Mouse (Mus musculus) telencephalon, adult 2 months (tissue): Measurements from ENCODE around the gene Lpp.

ENCODE experiments used
- DNase-seq: peaks from one replicate; pipeline ENCODE4 v3.0.0-alpha.2; 2011; ENCODE audit warnings: low read depth, low spot score

The Lpp gene

DNA sequence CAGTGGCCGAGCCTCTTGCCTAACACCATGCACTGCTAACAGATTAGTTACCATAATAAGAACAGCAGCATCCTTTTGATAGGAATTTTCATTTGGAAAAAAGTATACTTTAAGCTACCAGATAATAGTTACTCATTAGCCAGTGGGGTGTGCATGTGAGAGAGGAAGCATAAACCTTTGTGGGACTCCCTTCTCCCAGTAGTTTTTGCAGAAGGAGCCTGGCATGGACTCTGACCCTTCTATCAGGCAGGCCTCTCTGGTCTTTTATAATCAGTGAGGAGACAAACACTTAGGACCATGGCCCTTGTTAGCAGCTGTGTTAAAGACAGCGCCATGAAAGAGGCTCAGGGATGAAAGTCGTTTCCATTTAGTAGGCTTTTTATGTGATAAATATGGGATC is 76.0 kb downstream of the Lpp start:
- no peak for DNase-seq

DNA sequence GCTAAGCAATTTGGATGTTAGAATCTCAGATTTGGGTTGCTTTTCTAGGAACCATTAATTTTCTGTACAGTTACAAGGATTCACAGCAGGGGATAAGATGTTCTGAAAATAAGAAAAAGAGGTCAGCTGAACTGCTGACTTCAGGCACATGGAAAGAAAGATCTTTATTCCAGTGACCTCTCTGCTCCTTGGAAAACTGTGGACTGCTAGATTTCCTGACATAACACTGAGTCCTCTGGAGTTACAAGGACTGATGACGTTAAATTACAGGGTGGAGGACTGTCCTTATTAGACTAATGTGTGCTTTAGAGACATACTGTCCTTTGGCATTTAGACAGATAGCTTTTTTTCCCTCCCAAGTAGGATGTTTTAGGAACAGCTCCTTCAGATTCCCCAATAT is 77.3 kb downstream of the Lpp start:
- no peak for DNase-seq

DNA sequence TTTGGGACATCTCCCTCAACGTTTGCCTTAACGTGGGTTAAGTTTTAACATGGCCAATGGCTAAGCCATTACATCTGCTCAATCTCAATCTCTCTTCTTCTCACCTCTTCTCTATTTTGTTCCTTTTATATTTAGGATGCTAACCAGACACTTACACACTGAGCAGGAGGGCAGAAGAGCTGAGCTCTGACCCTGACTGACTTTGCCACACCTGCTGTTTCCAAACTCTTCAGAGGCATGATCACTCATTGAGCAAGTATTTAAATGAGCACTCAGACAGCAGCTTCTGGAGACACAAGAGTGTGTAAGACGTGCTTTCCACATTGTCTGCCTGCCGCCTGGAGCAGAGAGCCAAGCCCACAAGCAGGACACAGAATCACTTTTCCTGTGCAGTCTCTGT is 77.7 kb downstream of the Lpp start:
- DNase-seq = no peak

- no peak for DNase-seq
Measured at GRCm38 (mm10) chr16:24471801-24472200, 78.5 kb downstream of the Lpp start.

GRCm38 (mm10) chr16:24473966-24474365 is 80.7 kb downstream of the Lpp start:
- no peak for DNase-seq

DNA sequence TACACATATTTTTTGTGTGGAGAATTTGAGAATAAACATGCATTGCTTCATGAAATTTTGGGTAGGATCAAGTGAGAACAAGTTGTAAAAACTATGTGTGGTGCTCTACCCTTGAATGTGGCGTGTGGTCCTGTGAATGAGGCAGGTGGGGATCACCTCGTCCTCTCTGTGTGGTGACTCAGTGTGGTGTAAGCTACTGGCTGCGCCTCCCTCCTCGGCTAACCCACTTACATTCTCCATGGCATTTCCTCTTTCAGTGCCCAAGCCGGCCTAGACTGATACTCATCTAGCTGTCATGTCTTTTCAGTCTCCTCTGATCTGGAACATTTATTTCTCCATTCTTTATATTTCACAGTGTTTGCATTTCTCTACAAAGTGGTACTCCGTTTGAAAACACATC is 81.5 kb downstream of the Lpp start:
- no peak for DNase-seq

DNA sequence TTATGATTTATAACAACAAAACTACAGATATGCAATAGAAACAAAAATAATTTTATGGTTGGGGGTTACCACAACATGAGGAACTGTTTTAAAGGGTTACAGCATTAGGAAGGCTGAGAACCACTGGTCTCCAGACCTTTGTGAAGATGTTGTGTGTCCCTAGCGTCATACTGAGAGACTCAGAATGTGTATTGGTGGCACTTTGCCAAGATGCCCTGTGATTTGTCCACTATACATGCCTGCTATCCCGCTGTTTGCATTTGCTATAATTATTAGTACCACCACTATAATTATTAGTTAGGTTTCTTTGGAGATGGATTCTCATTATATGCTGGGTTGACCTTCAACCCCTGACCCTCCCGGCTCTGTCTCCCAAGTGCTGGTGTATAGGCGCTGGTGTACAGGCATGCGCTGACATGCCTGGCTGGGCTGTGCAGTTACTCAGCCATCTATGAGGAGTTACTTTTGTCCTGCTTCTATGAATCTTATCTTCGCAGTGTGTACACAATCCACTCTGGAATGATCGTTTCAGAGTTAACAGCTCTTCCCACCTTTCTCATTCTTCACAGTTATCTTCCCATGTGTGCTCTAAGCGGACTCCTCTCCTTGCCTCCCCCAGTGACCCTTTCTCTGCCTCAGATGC is 82.1 kb downstream of the Lpp start:
- DNase-seq = no peak

GRCm38 (mm10) chr16:24476911-24477401 is 83.6 kb downstream of the Lpp start:
- no peak for DNase-seq

DNA sequence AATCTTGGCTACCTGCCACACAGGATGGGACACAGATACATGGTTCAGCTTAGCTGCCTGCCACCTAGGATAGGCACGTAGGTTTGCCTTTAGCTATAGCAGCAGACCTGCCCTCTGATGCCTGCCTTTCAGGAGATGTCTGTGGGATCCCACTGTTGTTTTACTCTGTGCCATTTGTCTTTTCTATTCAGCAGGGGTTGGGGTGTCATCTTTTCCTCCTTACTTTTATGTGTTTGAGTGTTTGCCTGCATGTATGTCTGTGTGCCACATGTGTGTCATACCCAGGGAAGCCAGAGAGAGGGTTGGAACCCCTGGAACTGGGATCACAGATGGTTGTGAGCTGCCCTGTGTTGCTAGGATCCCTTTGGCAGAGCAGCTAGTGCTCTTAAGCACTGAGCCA is 84.7 kb downstream of the Lpp start:
- DNase-seq = no peak

DNA sequence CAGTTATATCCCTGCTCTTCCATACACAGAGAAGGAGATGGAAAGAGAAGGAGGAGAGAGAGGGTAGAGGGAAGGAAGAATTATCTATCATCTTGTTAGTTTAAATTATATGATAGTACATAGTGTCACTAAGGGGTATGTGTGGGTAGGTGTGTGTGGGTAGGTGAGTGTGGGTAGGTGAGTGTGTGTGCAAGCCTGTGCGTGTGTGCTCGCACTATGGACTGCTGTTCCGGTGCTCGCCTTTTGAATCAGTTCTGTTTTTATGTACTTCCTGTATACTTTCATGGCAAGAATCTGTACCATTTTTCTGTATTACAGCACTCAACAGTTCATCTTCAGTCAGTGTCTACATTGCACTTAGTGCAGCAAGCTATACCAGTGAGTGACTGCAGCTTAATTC is 85.5 kb downstream of the Lpp start:
- DNase-seq = no peak

DNA sequence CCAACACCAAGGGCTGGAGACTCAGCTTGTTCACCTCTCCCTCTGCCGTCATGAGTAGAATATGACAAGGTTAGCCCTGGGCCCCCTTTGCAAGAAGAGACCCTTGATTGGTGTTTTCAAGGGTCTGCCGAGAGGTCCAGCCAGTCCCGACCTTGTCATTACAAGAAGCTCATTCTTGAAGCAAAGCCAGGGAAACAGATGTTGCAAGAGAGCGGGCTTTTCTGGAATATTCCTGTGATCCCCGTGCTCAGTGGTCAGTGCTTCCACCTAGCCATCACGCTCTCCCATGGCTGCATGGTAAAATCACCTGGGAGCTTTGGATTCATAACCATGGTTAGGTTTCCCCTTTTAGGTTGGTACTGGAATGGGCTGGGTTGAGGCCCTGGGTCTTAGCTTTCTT is 89.3 kb downstream of the Lpp start:
- no peak for DNase-seq

DNA sequence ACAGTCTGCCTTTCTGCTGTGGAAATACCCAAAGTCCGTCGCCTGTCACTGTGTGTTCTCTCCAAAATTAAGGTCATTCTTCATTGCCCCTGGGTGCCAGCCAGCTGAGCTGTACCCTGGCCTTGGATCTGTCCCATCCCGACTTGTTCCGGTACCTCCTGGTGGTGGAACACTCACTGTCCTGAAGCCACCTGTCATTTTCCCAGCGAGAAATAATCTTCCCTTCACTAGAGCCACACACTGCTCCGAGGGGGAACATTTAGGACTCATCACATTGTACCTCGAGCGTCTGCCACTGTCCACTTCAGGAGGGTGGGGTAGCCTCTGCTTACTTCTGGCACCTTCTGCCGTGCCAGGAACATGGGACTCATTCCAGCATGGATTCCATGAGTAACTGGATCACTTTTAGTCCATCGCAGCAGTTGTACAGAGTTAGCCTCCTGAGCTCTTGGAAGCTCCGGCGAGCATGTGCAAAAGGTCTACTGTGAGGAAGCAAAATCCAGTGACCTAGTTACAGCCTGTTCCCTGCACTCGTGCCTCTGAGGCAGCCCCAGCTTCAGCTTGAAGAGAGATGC is 90.3 kb downstream of the Lpp start:
- no peak for DNase-seq

GRCm38 (mm10) chr16:24487782-24488241 is 94.5 kb downstream of the Lpp start:
- no peak for DNase-seq

DNA sequence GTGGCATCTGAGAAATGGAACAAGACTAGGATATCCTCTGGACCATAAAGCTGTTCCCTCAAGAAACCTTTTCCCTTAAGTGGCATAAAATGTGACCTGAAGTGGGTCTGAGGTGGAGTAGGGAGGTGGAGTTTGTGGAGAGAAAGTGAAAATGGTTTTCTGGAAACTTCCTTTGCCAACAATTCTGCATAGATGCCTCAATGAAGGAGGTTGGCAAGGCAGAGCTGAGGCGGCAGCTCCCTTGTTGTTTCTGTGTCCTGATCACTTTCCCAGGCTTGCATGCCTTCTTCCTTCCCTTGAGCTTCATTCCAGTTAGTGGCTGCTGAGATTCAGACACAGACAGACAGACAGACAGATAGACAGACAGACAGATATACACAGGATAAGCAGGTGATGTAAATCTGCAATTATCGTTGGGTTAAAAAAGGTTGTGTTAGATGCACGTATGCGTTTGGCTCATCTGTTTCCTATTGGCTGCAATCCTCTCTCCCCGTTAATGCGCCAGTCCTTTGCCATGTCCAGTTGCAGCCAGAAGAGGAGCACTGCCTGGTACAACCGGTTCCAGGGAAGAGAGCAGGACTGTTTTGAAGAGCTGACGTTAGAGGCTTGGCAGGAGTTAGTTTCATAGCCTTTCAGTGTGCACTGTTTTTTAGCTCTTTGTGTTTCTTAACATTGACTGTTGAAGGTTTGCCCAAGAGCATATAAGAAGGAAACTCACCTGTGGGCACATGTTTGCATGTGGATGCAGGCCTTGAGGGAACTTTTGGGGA is 96.4 kb downstream of the Lpp start:
- DNase-seq = no peak

- no peak for DNase-seq
Measured at GRCm38 (mm10) chr16:24490751-24491485, 97.6 kb downstream of the Lpp start.

DNA sequence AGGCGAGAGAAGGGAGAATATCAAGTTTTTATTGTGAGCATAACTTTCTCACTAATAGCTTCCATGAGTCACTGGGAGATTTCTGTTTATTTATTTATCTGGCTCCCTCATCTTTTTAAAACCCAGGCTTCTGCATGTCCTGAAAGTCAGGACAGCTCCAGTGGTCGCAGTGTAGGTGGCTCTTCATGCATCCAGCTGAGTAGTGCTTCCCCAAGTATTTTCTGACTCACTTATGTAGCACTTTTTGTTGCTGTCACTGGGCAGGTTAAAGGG is 98.1 kb downstream of the Lpp start:
- no peak for DNase-seq

DNA sequence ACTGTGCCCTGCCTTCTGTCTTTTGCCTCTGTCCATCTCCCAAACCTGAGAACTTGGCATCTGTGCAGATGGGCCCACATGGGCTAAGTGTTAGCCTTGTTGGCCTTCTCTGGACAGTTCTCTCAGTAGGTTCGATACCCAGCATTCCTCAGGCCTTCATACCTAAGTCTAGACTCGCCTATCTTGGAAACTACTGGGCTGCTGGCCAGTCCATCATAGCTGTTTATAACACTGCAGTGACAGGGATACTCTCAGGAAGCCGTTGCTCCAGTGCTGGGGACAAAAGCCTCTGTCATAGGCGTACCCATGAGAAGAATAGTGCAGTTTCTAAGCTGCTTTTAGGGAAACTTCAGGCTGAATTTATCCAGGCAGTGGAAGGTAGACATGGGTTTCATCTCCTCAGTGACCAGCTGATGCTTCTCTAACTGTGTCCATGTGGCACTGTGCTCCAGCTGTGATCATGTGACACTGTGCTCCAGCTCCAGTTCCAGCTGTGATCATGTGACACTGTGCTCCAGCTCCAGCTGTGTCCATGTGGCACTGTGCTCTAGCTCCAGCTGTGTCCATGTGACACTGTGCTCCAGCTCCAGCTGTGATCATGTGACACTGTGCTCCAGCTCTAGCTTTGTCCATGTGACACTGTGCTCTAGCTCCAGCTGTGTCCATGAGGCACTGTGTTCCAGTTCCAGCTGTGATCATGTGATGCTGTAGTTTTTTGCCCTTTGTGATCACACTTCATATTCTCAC is 99.1 kb downstream of the Lpp start:
- DNase-seq = no peak

GRCm38 (mm10) chr16:24494531-24494930 is 101.2 kb downstream of the Lpp start:
- DNase-seq = no peak

DNA sequence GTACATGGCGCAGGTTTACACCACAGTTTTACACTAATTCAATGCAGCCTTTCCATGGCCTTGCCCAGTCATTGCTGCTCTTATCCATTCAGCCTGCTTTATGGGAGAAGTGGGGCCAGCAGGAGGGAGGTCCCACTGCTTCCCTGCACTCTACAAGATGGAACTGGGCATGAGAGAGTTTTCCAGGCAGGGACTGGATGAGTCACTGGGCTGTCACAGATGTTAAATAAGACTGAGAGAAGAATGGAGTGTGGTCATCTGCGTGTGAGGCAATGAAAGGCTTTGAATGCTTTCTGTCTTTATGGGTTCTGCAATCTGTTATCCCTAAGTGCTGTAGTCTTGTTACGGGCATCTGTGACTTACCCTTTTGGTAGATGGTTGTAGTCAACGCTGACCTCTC is 102.2 kb downstream of the Lpp start:
- DNase-seq = no peak

DNA sequence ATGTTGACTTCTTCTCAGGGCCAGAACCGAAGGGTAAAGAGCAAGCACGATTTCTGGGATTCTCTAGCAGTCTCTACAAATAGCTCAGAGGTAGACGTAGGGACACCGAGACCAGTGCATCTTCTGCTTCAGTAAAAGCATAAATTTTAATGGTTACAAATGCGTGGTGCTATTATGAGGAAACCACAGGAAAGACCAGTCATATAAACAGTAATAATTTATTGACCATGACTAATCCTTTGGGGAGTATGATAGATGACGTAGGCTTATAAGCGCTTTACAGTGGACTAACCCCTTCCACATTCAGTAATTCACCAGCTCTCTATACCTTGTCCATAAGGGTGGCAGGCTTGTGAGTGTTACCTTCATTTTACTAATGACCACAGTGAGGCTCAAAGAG is 103.3 kb downstream of the Lpp start:
- no peak for DNase-seq

- no peak for DNase-seq
Measured at GRCm38 (mm10) chr16:24497413-24497812, 104.1 kb downstream of the Lpp start.
